Mouse (Mus musculus): ENCODE data around the gene Jpt1. TPM values are rescaled to one million over a fixed set of nuclear protein-coding genes. Genes with fewer than 3 reads are reported as not detected.
"Not testable (repeated sequence)": the region's sequence is repeated elsewhere in the genome, so short reads cannot be mapped to it uniquely, and the experiment has no call there.

The Jpt1 gene
- total and polyA plus RNA-seq, 2 experiments: 14.1 to 28.4 TPM

GRCm38 (mm10) chr11:115456182-115456581 lies 58.0 kb downstream of the Jpt1 start:
- TF ChIP-seq POLR2A (IDR thresholded peaks at IDR 0.05; ENCODE audit: extremely low read depth, insufficient read depth, low read length) (no peak), CTCF (IDR thresholded peaks at IDR 0.05; ENCODE audit: low read depth, low read length) (no peak)
- no peak for DNase-seq (ENCODE audit: extremely low read depth, low read depth, low spot score)
- H3K4me3 ChIP-seq (ENCODE audit: insufficient read depth, low read depth, low read length): no peak overlapping the region
- 96% methylated on average over 5 of the region's 5 CpGs for WGBS
- peaks cover 12% of the 10 kb centered on the region for H3K4me1 ChIP-seq (ENCODE audit: control insufficient read depth, insufficient read depth, low read length)
- H3K27me3 ChIP-seq (ENCODE audit: control insufficient read depth, insufficient read depth, low read length): no peaks in the 10 kb centered on the region
- no peak overlapping the region for H3K27ac ChIP-seq (replicated peaks; ENCODE audit: insufficient read depth, low read depth, low read length)
- no peaks in the 10 kb centered on the region for H3K36me3 ChIP-seq (ENCODE audit: control insufficient read depth, insufficient read depth, low read length)
- no peaks in the 10 kb centered on the region for H3K79me2 ChIP-seq (ENCODE audit: control insufficient read depth, insufficient read depth, low read length)
- H3K9ac ChIP-seq (ENCODE audit: low read depth, low read length): no peak overlapping the region

- 94% methylated on average over 15 of the region's 15 CpGs for WGBS
- DNase-seq (ENCODE audit: extremely low read depth, low read depth, low spot score): no peak
These were observed 58.6 kb downstream of the Jpt1 start for GRCm38 (mm10) chr11:115455619-115456018.

GRCm38 (mm10) chr11:115454822-115455221 lies 59.4 kb downstream of the Jpt1 start:
- H3K36me3 ChIP-seq (ENCODE audit: control insufficient read depth, insufficient read depth, low read length); H3K79me2 ChIP-seq (ENCODE audit: control insufficient read depth, insufficient read depth, low read length); H3K9ac ChIP-seq (ENCODE audit: low read depth, low read length); H3K27me3 ChIP-seq (ENCODE audit: control insufficient read depth, insufficient read depth, low read length); DNase-seq (ENCODE audit: extremely low read depth, low read depth, low spot score); H3K27ac ChIP-seq (replicated peaks; ENCODE audit: insufficient read depth, low read depth, low read length); H3K4me3 ChIP-seq (ENCODE audit: insufficient read depth, low read depth, low read length): not testable (repeated sequence)
- peaks cover 18% of the 10 kb centered on the region for H3K4me1 ChIP-seq (ENCODE audit: control insufficient read depth, insufficient read depth, low read length)
- WGBS: 93% methylated on average over 6 of the region's 6 CpGs

More at GRCm38 (mm10) chr11:115455619-115456018, 58.6 kb downstream of the Jpt1 start:
- H3K36me3 ChIP-seq (ENCODE audit: control insufficient read depth, insufficient read depth, low read length): no peaks in the 10 kb centered on the region
- no peak overlapping the region for H3K4me3 ChIP-seq (ENCODE audit: insufficient read depth, low read depth, low read length)
- H3K79me2 ChIP-seq (ENCODE audit: control insufficient read depth, insufficient read depth, low read length): no peaks in the 10 kb centered on the region
- H3K27ac ChIP-seq (replicated peaks; ENCODE audit: insufficient read depth, low read depth, low read length): no peak overlapping the region
- TF ChIP-seq CTCF (IDR thresholded peaks at IDR 0.05; ENCODE audit: low read depth, low read length) (0 out of 2 replicates have a peak, but pooled peaks have one; percentile 11), POLR2A (IDR thresholded peaks at IDR 0.05; ENCODE audit: extremely low read depth, insufficient read depth, low read length) (no peak)
- H3K4me1 ChIP-seq (ENCODE audit: control insufficient read depth, insufficient read depth, low read length): peaks cover 12% of the 10 kb centered on the region
- H3K9ac ChIP-seq (ENCODE audit: low read depth, low read length): no peak overlapping the region
- H3K27me3 ChIP-seq (ENCODE audit: control insufficient read depth, insufficient read depth, low read length): no peaks in the 10 kb centered on the region

GRCm38 (mm10) chr11:115453306-115453705 lies 60.9 kb downstream of the Jpt1 start:
- no peaks in the 10 kb centered on the region for H3K36me3 ChIP-seq (ENCODE audit: control insufficient read depth, insufficient read depth, low read length)
- H3K9ac ChIP-seq (ENCODE audit: low read depth, low read length): no peak overlapping the region
- H3K27me3 ChIP-seq (ENCODE audit: control insufficient read depth, insufficient read depth, low read length): no peaks in the 10 kb centered on the region
- TF ChIP-seq POLR2A (IDR thresholded peaks at IDR 0.05; ENCODE audit: extremely low read depth, insufficient read depth, low read length) (no peak), CTCF (IDR thresholded peaks at IDR 0.05; ENCODE audit: low read depth, low read length) (no peak)
- no peaks in the 10 kb centered on the region for H3K79me2 ChIP-seq (ENCODE audit: control insufficient read depth, insufficient read depth, low read length)
- 69% methylated on average over 4 of the region's 4 CpGs for WGBS
- no peak overlapping the region for H3K4me3 ChIP-seq (ENCODE audit: insufficient read depth, low read depth, low read length)
- peaks cover 25% of the 10 kb centered on the region for H3K4me1 ChIP-seq (ENCODE audit: control insufficient read depth, insufficient read depth, low read length)
- H3K27ac ChIP-seq (replicated peaks; ENCODE audit: insufficient read depth, low read depth, low read length): no peak overlapping the region
- DNase-seq (ENCODE audit: extremely low read depth, low read depth, low spot score): no peak

- Histone ChIP-seq H3K27me3 (ENCODE audit: control insufficient read depth, insufficient read depth, low read length) (no peaks in the 10 kb centered on the region), H3K79me2 (ENCODE audit: control insufficient read depth, insufficient read depth, low read length) (no peaks in the 10 kb centered on the region), H3K4me1 (ENCODE audit: control insufficient read depth, insufficient read depth, low read length) (peaks cover 22% of the 10 kb centered on the region), H3K4me3 (ENCODE audit: insufficient read depth, low read depth, low read length) (no peak overlapping the region), H3K27ac (replicated peaks; ENCODE audit: insufficient read depth, low read depth, low read length) (no peak overlapping the region), H3K9ac (ENCODE audit: low read depth, low read length) (no peak overlapping the region), H3K36me3 (ENCODE audit: control insufficient read depth, insufficient read depth, low read length) (no peaks in the 10 kb centered on the region)
- TF ChIP-seq CTCF (IDR thresholded peaks at IDR 0.05; ENCODE audit: low read depth, low read length) (no peak), POLR2A (IDR thresholded peaks at IDR 0.05; ENCODE audit: extremely low read depth, insufficient read depth, low read length) (no peak)
- no peak for DNase-seq (ENCODE audit: extremely low read depth, low read depth, low spot score)
- 89% methylated on average over 7 of the region's 7 CpGs for WGBS
These were observed 61.8 kb downstream of the Jpt1 start for GRCm38 (mm10) chr11:115452281-115452860.

- no peaks in the 10 kb centered on the region for H3K79me2 ChIP-seq (ENCODE audit: control insufficient read depth, insufficient read depth, low read length)
These were observed 62.4 kb downstream of the Jpt1 start for GRCm38 (mm10) chr11:115451781-115452241.

More at GRCm38 (mm10) chr11:115451781-115452241, 62.4 kb downstream of the Jpt1 start:
- 89% methylated on average over 8 of the region's 8 CpGs for WGBS
- no peak overlapping the region for H3K27ac ChIP-seq (replicated peaks; ENCODE audit: insufficient read depth, low read depth, low read length)
- peaks cover 24% of the 10 kb centered on the region for H3K4me1 ChIP-seq (ENCODE audit: control insufficient read depth, insufficient read depth, low read length)
- H3K4me3 ChIP-seq (ENCODE audit: insufficient read depth, low read depth, low read length): no peak overlapping the region
- DNase-seq (ENCODE audit: extremely low read depth, low read depth, low spot score): no peak
- H3K36me3 ChIP-seq (ENCODE audit: control insufficient read depth, insufficient read depth, low read length): no peaks in the 10 kb centered on the region
- H3K27me3 ChIP-seq (ENCODE audit: control insufficient read depth, insufficient read depth, low read length): no peaks in the 10 kb centered on the region
- no peak for TF ChIP-seq CTCF (IDR thresholded peaks at IDR 0.05; ENCODE audit: low read depth, low read length)
- TF ChIP-seq POLR2A (IDR thresholded peaks at IDR 0.05; ENCODE audit: extremely low read depth, insufficient read depth, low read length): no peak
- H3K9ac ChIP-seq (ENCODE audit: low read depth, low read length): no peak overlapping the region
